Mouse (Mus musculus): ENCODE data around the gene Fmnl3. TPM values are rescaled to one million over a fixed set of nuclear protein-coding genes. Genes with fewer than 3 reads are reported as not detected.
A peak's percentile ranks its signal among the peaks of the same experiment; 100 is the strongest.

Gene Fmnl3
- polyA plus RNA-seq, 1 experiment = not detected

DNA sequence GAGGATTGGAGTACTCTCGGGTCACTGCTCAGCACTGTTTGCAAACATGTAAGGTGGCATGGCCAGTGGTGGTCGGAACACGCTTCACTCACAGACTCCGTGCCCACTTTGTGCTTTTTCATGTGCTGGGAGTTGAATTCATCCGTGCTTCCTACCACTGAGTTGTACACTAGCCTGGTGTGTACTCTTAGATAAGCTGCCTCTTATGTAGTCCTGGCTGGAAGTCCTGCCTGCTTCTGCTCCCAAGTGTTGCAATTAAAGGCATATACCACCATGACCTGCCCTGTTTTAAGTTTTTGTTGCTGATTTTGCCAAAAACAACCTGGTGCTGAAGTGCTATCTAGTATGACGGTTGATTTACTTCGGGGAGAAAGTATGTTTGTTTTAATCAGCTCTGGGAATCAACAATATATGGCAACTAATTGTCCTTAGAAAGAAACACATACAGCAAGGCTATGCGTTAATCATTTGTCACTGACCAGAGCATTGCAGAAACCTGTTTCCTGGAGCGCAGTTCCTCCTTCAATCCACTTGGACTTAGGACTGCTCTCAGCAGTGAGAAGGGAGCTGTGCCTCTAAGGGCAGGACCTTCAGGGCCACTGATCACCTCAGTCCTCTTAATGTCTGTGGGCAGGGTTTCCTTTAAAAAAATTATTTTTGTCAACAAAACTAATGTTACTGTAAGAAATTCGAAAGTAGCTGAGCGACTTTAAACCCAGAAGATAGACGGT lies 33.0 kb upstream of the Fmnl3 start:
- Histone ChIP-seq H3K4me3 (ENCODE audit: insufficient read depth, low read depth, low read length) (no peak overlapping the region), H3K4me1 (ENCODE audit: control insufficient read depth, insufficient read depth, low read length) (peaks cover 13% of the 10 kb centered on the region), H3K27ac (ENCODE audit: insufficient read depth, low read depth, low read length) (no peak overlapping the region)
- 85% methylated on average over 12 of the region's 12 CpGs for WGBS
- no peak for TF ChIP-seq POLR2A (IDR thresholded peaks at IDR 0.05; ENCODE audit: insufficient read depth, low read depth, low read length)
- TF ChIP-seq CTCF (IDR thresholded peaks at IDR 0.05; ENCODE audit: insufficient read depth, low read depth, low read length) = no peak

DNA sequence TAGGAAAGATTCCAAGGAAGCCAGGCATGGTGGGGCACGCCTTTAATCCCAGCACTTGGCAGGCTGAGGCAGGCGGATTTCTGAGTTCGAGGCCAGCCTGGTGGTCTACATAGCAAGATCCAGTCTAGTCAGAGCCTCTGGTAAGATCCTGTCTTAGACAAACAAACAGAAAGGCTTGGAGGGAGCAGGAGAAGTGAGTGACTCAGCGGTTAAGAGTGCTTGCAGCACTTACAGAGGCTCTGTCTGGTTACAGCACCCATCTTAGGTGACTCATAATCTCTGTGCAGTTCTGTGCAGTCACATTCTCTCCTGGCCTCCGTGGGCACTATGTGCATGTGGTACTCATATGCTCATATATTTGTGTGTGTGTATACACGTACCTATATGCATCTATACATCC lies 30.3 kb upstream of the Fmnl3 start:
- H3K4me1 ChIP-seq (ENCODE audit: control insufficient read depth, insufficient read depth, low read length) = peaks cover 19% of the 10 kb centered on the region
- no peak overlapping the region for H3K4me3 ChIP-seq (ENCODE audit: insufficient read depth, low read depth, low read length)
- 67% methylated on average over 6 of the region's 6 CpGs for WGBS
- no peak for TF ChIP-seq CTCF (IDR thresholded peaks at IDR 0.05; ENCODE audit: insufficient read depth, low read depth, low read length)
- no peak for TF ChIP-seq POLR2A (IDR thresholded peaks at IDR 0.05; ENCODE audit: insufficient read depth, low read depth, low read length)
- no peak overlapping the region for H3K27ac ChIP-seq (ENCODE audit: insufficient read depth, low read depth, low read length)

DNA sequence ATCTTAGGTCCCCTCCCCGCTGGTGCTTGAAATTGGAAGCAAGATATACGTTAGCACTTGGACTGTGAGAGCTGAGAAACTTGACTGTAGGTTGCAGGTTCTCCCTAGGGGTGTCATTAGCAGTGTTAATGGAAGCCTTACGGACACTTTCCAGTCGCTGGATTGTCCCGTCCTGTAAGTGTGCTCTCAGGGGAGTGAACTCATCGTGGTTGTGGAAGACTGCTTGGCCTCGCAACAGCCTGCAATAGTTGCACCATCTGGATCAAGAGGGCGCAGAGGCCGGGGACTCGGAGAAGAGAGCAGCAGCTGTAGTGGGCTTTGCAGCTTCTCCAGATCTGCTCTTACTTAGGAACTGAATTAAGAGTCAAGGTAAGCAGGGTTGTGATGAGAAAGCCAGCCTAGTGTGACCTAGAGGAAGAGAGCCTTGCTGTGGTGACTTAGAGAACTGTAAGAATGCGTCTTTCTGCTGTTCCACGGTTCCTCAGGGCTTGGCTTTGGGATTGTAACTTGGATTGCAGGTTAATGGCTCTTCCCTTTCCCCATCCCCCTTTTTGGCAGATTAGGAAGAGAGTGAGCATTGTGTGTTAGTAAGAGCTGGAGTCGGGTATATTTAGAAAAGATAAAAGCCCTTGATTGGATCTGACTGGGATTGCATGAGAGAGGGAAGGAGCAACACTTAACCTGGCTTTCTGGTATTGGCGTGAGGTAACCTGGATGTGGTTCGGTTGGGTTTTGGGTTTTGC lies 29.4 kb upstream of the Fmnl3 start:
- peaks cover 23% of the 10 kb centered on the region for H3K4me1 ChIP-seq (ENCODE audit: control insufficient read depth, insufficient read depth, low read length)
- no peak overlapping the region for H3K4me3 ChIP-seq (ENCODE audit: insufficient read depth, low read depth, low read length)
- 56% methylated on average over 15 of the region's 15 CpGs for WGBS
- no peak for TF ChIP-seq POLR2A (IDR thresholded peaks at IDR 0.05; ENCODE audit: insufficient read depth, low read depth, low read length)
- no peak for TF ChIP-seq CTCF (IDR thresholded peaks at IDR 0.05; ENCODE audit: insufficient read depth, low read depth, low read length)
- H3K27ac ChIP-seq (ENCODE audit: insufficient read depth, low read depth, low read length) = peak overlapping the region; percentile 18; the same call in 1 of the 2 replicates

DNA sequence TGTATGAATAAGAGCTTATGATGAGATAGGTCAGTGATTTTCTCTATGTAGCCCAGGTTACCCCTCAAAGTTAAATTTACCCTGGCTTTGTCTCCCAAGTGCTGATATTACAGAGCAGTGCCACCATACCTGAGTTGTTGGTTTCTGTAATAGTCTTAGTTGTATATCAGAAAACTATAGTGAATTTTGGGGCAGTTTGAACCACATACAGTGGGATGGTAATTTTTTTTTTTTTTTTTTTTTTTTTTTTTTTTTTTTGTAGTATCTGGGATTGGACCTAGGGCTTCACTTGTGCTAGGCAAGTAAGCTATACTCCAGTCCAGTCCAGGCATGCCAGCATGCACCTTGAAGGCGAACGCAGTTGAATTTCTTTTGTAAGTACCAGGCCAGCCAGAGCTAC lies 27.3 kb upstream of the Fmnl3 start:
- Histone ChIP-seq H3K4me3 (ENCODE audit: insufficient read depth, low read depth, low read length) (no peak overlapping the region), H3K4me1 (ENCODE audit: control insufficient read depth, insufficient read depth, low read length) (peaks cover 23% of the 10 kb centered on the region), H3K27ac (ENCODE audit: insufficient read depth, low read depth, low read length) (no peak overlapping the region)
- 78% methylated on average over 2 of the region's 2 CpGs for WGBS
- no peak for TF ChIP-seq POLR2A (IDR thresholded peaks at IDR 0.05; ENCODE audit: insufficient read depth, low read depth, low read length)
- TF ChIP-seq CTCF (IDR thresholded peaks at IDR 0.05; ENCODE audit: insufficient read depth, low read depth, low read length) = no peak

DNA sequence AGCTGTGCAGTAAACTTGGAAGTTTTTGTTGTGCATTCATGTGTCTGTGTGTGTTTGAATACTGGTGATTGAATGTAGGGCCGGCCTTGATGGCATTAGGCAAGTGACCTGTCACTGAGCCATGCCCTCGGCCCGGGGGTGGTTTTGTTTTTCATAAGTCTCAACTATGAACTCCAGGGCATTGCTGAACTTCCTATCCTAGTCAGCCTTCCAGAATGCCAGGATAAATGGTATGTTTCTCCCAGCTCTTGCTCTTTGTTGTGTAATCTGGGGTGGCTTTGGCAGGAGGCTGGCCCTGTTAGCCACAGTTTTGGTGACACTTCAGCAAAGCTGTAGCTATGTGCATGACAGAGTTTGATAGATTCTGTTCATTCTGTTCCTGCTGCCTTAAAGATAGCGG lies 26.6 kb upstream of the Fmnl3 start:
- 31% methylated on average over 4 of the region's 4 CpGs for WGBS

DNA sequence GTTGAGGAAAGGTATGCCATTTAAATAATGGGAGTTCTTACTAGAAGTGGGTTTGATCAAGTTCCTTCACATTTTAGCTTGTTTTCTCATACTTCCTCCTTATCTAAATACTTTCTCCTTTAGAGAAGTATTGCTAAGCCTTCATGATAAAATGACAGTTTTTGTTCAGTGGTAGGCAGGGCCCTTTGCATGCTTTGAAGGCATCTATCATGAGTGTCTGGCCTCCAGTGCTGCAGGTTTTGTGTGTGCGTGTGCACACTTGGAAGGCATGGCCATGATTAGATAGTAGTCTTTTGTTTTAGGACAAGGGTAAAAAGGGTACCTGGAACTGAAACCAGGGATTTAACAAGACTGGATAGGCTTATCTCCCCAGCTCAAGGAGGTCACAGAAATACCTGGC lies 26.2 kb upstream of the Fmnl3 start:
- Histone ChIP-seq H3K4me3 (ENCODE audit: insufficient read depth, low read depth, low read length) (no peak overlapping the region), H3K27ac (ENCODE audit: insufficient read depth, low read depth, low read length) (no peak overlapping the region), H3K4me1 (ENCODE audit: control insufficient read depth, insufficient read depth, low read length) (peaks cover 26% of the 10 kb centered on the region)
- WGBS = 46% methylated on average over 1 of the region's 1 CpGs
- no peak for TF ChIP-seq POLR2A (IDR thresholded peaks at IDR 0.05; ENCODE audit: insufficient read depth, low read depth, low read length)
- no peak for TF ChIP-seq CTCF (IDR thresholded peaks at IDR 0.05; ENCODE audit: insufficient read depth, low read depth, low read length)

More for the DNA sequence above, 26.6 kb upstream of the Fmnl3 start:
- no peak for TF ChIP-seq CTCF (IDR thresholded peaks at IDR 0.05; ENCODE audit: insufficient read depth, low read depth, low read length)
- Histone ChIP-seq H3K4me1 (ENCODE audit: control insufficient read depth, insufficient read depth, low read length) (peaks cover 26% of the 10 kb centered on the region), H3K4me3 (ENCODE audit: insufficient read depth, low read depth, low read length) (no peak overlapping the region), H3K27ac (ENCODE audit: insufficient read depth, low read depth, low read length) (no peak overlapping the region)

DNA sequence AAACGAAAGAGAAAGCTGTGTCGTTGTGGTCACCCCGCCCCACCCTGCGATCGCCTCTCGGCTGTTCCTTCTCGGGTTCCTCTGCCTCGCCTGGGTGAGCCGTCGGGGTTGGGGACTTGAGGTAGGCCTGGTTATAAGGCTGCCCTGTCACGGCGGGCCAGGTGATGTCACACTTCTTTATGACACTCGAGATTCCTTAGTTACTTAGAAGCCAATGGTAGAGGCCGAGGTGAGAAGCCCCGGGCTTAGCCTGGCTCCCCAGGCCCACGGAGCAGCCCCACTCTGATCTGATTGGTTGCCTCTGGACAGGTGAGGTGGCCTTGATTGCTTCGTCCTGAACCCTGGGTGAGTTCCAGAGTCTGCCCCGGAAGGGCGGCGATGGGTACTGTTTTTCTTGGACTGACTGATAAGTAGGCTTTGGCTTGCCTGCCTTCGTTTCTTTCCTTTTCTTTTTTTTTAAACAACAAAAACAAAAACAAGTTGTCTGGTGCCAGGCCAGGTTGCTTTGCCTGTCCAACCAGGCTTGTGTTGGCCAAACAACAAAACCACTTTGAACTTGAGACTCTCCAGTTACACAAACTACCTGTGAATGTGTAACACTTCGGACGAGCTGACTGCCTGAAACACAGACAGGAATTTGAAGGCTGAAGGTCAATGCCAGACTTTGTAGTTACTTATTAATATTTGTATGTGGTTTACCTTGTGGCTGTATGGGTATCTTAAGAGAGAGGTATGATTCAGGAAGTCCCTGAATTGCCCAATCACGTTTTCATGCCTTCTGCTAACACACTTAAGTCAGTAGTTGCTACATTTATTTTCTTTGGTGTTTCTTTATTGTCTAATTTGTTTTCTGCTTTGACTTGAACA lies 23.3 kb upstream of the Fmnl3 start:
- H3K27ac ChIP-seq (ENCODE audit: insufficient read depth, low read depth, low read length) = peak overlapping the region; percentile 85
- no peak for TF ChIP-seq CTCF (IDR thresholded peaks at IDR 0.05; ENCODE audit: insufficient read depth, low read depth, low read length)
- no peak for TF ChIP-seq POLR2A (IDR thresholded peaks at IDR 0.05; ENCODE audit: insufficient read depth, low read depth, low read length)
- H3K4me3 ChIP-seq (ENCODE audit: insufficient read depth, low read depth, low read length) = peak overlapping the region; percentile 90
- peaks cover 16% of the 10 kb centered on the region for H3K4me1 ChIP-seq (ENCODE audit: control insufficient read depth, insufficient read depth, low read length)
- WGBS = 3% methylated on average over 24 of the region's 24 CpGs

DNA sequence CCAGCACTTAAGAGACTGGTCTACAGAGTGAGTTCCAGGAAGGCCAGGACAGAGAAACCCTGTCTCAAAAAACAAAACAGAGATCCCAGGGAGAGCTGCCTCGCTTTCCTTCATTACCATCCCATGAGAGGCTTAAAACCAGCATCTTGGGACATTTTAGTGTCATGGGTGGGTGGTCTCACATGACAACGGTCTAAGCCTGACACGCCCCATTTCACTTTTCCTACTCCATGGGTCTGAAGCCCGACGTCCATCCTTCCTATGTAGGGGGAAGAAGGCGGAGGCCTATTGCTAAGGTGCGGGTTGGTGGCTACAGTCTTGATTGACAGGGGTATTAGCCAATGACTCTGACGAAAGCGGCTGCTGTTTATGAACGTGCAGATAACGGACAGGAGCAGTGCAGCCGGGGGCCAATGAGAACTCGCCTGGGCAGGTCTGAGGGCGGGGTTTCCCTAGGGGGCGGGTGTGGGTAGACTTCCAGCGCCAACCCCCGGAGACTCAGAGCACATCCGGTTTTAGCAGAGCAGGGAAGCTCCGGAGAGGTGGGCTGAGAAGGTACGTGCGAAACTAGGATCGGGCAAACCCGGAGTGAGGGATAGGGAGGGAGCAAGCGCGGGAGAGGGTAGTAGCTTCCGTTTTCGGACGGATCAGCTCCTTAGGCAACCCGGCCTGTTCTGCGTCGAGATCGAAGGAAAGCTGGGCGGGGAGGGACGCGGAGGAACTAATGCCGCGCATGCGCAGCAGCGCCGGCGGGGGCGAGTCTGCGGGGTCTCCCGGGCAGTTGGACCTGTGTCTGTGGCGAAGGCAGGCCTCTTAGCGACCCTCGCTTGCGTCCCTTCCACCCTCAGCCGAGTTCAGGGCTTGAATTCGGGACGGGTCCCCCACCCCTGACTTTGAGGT lies 22.5 kb upstream of the Fmnl3 start, which contains the start of gene Tmbim6:
Gene Tmbim6 (plus strand): TSS at position 397 of the 900 bp plus-strand sequence.
- WGBS = under 1% methylated on average over 51 of the region's 51 CpGs
- Histone ChIP-seq H3K4me3 (ENCODE audit: insufficient read depth, low read depth, low read length) (peak within 1 kb of the TSS; percentile 90), H3K27ac (ENCODE audit: insufficient read depth, low read depth, low read length) (peak within 1 kb of the TSS; percentile 85), H3K4me1 (ENCODE audit: control insufficient read depth, insufficient read depth, low read length) (peaks cover 13% of the 10 kb centered on the region)
- peak; percentile 92 for TF ChIP-seq POLR2A (IDR thresholded peaks at IDR 0.05; ENCODE audit: insufficient read depth, low read depth, low read length)
- no peak for TF ChIP-seq CTCF (IDR thresholded peaks at IDR 0.05; ENCODE audit: insufficient read depth, low read depth, low read length)
